Mouse (Mus musculus) thymus, adult 2 months (tissue): ENCODE results near the gene Gm2663. TPM values are rescaled to one million over a fixed set of nuclear protein-coding genes. Genes with fewer than 3 reads are reported as not detected.
A peak's percentile ranks its signal among the peaks of the same experiment; 100 is the strongest.
"Not testable (repeated sequence)": the region's sequence is repeated elsewhere in the genome, so short reads cannot be mapped to it uniquely, and the experiment has no call there.

Experiments
- DNase-seq: peaks from one replicate; pipeline ENCODE4 v3.0.0; 2021
- H3K27ac ChIP-seq: fragments of 200-500 bp; 2 replicates; pipeline ENCODE4 v1.5.1; 2012; ENCODE audit warnings: low read length, control low read depth; ENCODE audit not compliant: control insufficient read depth, insufficient read depth
- H3K27me3 ChIP-seq: fragments of 200-500 bp; 2 replicates; pipeline ENCODE4 v1.6.1; 2012; ENCODE audit warnings: mild to moderate bottlenecking, low read length, moderate library complexity, mixed read lengths; ENCODE audit not compliant: control insufficient read depth, insufficient read depth
- H3K36me3 ChIP-seq: fragments of 200-500 bp; 2 replicates; pipeline ENCODE4 v1.6.1; 2012; ENCODE audit warnings: mild to moderate bottlenecking, low read length, moderate library complexity; ENCODE audit not compliant: control insufficient read depth, insufficient read depth
- H3K4me1 ChIP-seq: fragments of 200-500 bp; replicated peaks from 2 replicates; pipeline ENCODE4 v1.6.1; 2012; ENCODE audit warnings: low read length; ENCODE audit not compliant: control insufficient read depth, insufficient read depth
- H3K4me3 ChIP-seq: fragments of 200-500 bp; 2 replicates; pipeline ENCODE4 v1.5.1; 2012; ENCODE audit warnings: mild to moderate bottlenecking, low read length, control low read depth, moderate library complexity; ENCODE audit not compliant: control insufficient read depth, insufficient read depth
- CTCF ChIP-seq: fragments of 200-500 bp; IDR thresholded peaks from 2 replicates; pipeline ENCODE4 v1.5.1; 2012; ENCODE audit warnings: mild to moderate bottlenecking, control low read depth, low read length, moderate library complexity, borderline replicate concordance; ENCODE audit not compliant: control insufficient read depth, poor library complexity, insufficient read depth; ENCODE audit errors: extremely low read depth
- POLR2A ChIP-seq: fragments of 200-500 bp; IDR thresholded peaks from 2 replicates; pipeline ENCODE4 v1.6.1; 2012; ENCODE audit warnings: mild to moderate bottlenecking, low read length, control low read depth, moderate library complexity; ENCODE audit not compliant: control insufficient read depth, poor library complexity, insufficient read depth; ENCODE audit errors: extremely low read depth
- WGBS: fragments of 180-500 bp; shearing (Covaris S2); methylation state at CpG from one replicate; pipeline ENCODE4 v1.1.7; 2018; 5-methylcytosine and 5-hydroxymethylcytosine counted together
- polyA plus RNA-seq: library from polyadenylated mRNA; depleted of rRNA; stranded (reverse); fragments of >200 nt; gene quantifications from 2 replicates; pipeline ENCODE4 v1.2.3, GENCODE M21; 2012; rRNA removed

Gene Gm2663
- not detected in 2 replicates for polyA plus RNA-seq

DNA sequence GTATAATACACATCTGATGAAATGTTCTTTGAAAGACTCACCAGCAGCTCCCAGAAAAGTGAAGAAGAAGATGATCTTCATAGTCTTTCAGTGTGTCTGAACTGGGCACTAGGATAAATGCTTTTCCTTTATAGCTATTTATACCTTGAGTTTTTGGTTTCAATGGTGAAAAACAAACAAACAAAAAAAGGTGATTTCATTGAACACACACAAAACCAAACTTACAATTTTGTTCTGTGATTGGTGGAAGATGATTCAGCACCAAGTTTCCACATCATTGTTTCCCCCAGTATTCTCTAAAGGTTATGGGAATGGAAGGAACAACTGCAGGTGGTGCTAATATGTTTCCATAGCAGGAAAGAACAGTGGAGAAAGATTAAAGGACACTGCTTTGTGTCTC is at the start of gene Gm2663:
TSS of gene Gm2663 (minus strand) at position 101 of the 400 bp plus-strand sequence.
- not testable (repeated sequence) for DNase-seq, H3K4me3 ChIP-seq, H3K27ac ChIP-seq, H3K36me3 ChIP-seq, H3K4me1 ChIP-seq, H3K27me3 ChIP-seq

DNA sequence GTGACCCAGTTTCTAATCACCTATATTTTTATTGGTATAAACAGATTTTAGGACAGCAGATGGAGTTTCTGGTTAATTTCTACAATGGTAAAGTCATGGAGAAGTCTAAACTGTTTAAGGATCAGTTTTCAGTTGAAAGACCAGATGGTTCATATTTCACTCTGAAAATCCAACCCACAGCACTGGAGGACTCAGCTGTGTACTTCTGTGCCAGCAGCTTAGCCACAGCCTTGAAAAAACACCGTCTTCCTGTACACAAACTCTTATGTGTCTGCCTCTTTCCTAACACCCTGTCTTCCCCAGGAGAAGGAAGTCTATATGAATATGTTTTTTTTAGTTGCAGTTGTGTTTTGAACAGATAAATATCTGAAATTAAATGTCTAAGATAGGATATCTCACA is 49.3 kb upstream of the Gm2663 start:
- DNase-seq = no peak

DNA sequence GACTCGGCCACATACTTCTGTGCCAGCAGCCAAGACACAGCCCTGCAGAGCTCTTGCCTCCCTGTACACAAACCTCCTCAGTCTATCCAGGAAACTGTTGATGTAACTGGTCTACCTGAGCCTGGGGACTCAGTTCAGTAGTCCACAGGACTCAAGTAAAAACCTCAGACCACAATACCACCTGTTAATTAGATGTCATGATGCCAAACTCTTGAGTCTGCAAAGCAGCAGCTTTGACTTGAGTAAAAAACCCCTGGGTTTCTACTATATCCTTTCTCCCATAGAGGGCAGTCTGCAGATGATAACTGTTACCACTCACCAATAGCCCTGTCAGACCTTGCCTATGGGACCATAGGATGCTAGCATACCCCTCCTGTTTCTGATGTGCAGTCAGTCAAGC is 48.7 kb upstream of the Gm2663 start:
- Histone ChIP-seq H3K27me3 (no peaks in the 10 kb centered on the region), H3K4me3 (no peak overlapping the region), H3K27ac (peak overlapping the region; percentile 89), H3K4me1 (peaks cover 3% of the 10 kb centered on the region), H3K36me3 (no peaks in the 10 kb centered on the region)
- no peak for DNase-seq
- WGBS = 21% methylated on average over 1 of the region's 1 CpGs
- TF ChIP-seq CTCF = no peak

More for the DNA sequence above, 49.3 kb upstream of the Gm2663 start:
- 6% methylated on average over 1 of the region's 1 CpGs for WGBS
- Histone ChIP-seq H3K27ac (no peak overlapping the region; the same call in 1 of the 2 replicates), H3K4me3 (no peak overlapping the region), H3K36me3 (no peaks in the 10 kb centered on the region), H3K27me3 (no peaks in the 10 kb centered on the region), H3K4me1 (peaks cover 3% of the 10 kb centered on the region)
- TF ChIP-seq POLR2A (no peak), CTCF (no peak)

DNA sequence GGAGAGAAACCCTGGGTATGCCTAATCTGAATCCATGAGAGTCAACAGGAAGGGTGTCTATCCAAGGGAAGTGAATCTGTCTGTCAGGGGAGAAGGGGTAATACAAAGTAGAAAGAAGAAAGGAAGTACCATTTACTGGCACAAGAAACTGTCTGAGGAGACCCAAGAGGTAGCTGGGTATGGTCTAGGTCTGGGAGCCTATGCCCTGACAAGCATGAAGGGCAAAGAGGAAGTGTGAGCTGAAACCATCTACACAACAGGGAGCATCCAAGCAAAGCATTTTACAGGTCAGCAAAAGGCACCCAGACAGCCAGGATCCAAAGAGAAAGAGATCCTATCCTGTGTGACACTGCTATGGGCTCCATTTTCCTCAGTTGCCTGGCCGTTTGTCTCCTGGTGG is 47.9 kb upstream of the Gm2663 start:
- H3K4me3 ChIP-seq = peak overlapping the region; percentile 13; the same call in 1 of the 2 replicates
- TF ChIP-seq POLR2A (no peak), CTCF (no peak)
- H3K36me3 ChIP-seq = no peaks in the 10 kb centered on the region
- H3K27ac ChIP-seq = peak overlapping the region; percentile 97
- WGBS = 69% methylated on average over 1 of the region's 1 CpGs
- peak; percentile 7 for DNase-seq
- no peaks in the 10 kb centered on the region for H3K27me3 ChIP-seq
- H3K4me1 ChIP-seq = peaks cover 3% of the 10 kb centered on the region

DNA sequence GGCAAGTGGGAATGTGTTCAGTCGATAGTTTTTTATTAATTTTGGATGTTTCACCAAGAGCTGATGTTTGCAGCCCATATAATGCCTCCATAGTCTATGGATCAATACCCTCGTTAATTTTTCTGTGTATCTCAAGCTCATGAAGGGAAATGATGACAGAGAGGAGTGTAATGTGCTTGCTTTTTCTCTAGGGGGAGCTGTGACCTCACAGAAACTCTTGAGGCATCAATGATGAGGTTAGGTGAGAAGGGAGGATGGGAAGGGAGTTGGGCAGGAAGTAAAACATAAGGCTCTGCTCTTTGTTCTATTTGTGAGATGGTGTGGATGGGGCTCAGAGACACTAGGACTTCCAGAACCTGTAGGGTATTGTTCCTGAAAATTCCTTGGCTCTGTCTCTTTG is 47.3 kb upstream of the Gm2663 start:
- Histone ChIP-seq H3K27ac (0 out of 2 replicates have a peak overlapping the region, but pooled peaks have one; percentile 40), H3K27me3 (no peaks in the 10 kb centered on the region), H3K4me3 (no peak overlapping the region), H3K36me3 (no peaks in the 10 kb centered on the region), H3K4me1 (peaks cover 3% of the 10 kb centered on the region)
- WGBS = 42% methylated on average over 2 of the region's 2 CpGs
- TF ChIP-seq POLR2A = no peak
- TF ChIP-seq CTCF = no peak
- peak; percentile 54 for DNase-seq

DNA sequence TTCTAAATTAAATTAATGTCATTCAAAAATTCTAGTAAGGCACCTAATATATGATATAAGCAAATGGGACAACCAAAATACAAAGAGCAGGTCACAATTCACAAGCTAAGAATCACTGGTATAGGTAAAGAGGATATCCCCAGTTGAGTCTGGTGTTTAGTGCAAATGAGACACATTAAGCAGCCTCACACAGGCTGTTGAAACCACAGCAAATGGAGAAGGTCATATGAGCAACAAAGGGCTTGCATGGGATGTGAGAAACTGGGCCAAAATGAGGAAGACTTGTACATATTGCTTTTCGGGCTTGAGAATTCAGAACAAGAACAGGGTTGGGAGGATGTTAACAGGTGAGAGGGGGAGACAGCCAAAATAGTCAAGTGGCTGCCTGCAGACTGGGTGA is 45.5 kb upstream of the Gm2663 start:
- TF ChIP-seq CTCF (no peak), POLR2A (no peak)
- 33% methylated on average over 1 of the region's 1 CpGs for WGBS
- H3K36me3 ChIP-seq = no peaks in the 10 kb centered on the region
- peaks cover 3% of the 10 kb centered on the region for H3K4me1 ChIP-seq
- H3K27me3 ChIP-seq = no peaks in the 10 kb centered on the region
- no peak overlapping the region for H3K4me3 ChIP-seq
- no peak for DNase-seq
- H3K27ac ChIP-seq = no peak overlapping the region

DNA sequence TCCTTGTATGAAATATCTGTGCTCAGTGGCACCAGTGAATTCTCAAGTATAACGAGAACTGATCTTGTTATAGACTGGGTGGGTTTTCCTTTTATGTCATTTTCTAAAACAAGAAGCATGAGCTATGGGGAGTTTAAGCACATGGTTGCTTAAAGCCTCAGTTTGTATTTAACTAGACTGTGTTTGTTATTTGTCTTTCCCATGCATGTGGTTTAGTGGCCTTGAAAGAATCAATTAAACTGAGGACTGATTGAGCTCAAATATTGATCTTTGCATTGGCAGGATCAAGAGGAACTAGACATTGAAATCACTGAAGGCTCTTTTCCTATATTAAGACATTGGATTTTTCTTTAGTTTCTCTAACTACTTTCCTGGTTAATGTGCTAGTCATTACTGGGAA is 45.0 kb upstream of the Gm2663 start:
- H3K27me3 ChIP-seq = no peaks in the 10 kb centered on the region
- H3K4me3 ChIP-seq = no peak overlapping the region
- no peak overlapping the region for H3K27ac ChIP-seq
- H3K4me1 ChIP-seq = peaks cover 3% of the 10 kb centered on the region
- no peaks in the 10 kb centered on the region for H3K36me3 ChIP-seq
- DNase-seq = no peak
- TF ChIP-seq POLR2A = no peak
- no peak for TF ChIP-seq CTCF
- WGBS = 89% methylated on average over 1 of the region's 1 CpGs
